Mouse (Mus musculus) ES-E14 (cell line): ENCODE results near the gene Mrpl48.

ENCODE experiments used
- CHD2 ChIP-seq: IDR thresholded peaks from 2 replicates; pipeline ENCODE4 v1.6.1; 2014; ENCODE audit warnings: mild to moderate bottlenecking, low read depth, low read length, inconsistent platforms
- ZC3H11A ChIP-seq: IDR thresholded peaks from 2 replicates; pipeline ENCODE4 v1.6.1; 2012; ENCODE audit warnings: low read depth, mild to moderate bottlenecking, inconsistent platforms, low read length, borderline replicate concordance

DNA sequence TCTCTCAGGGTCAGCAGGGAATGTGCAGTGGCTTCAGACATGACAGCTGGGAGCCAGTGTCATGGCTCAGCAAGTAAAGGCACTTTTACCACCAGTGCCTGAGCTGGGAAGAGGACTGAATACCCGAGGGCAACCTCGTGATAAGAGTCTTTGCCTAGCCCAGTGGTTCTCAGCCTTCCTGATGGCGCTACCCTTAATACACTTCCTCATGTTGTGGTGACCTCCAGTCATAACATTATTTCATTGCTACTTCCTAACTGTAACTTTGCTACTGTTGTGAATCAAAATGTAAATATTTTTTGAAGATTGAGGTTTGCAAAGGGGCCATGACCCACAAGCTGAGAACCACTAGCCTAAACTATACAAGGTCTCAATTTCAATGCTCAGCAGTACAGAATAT lies 99.4 kb downstream of the Mrpl48 start:
- TF ChIP-seq ZC3H11A (no peak), CHD2 (no peak)
